Mouse (Mus musculus) layer of hippocampus, postnatal 14 days (tissue): ENCODE data around the gene Acsm5. TPM values are rescaled to one million over a fixed set of nuclear protein-coding genes. Genes with fewer than 3 reads are reported as not detected.
"Not testable (repeated sequence)": the region's sequence is repeated elsewhere in the genome, so short reads cannot be mapped to it uniquely, and the experiment has no call there.

Experiments used
- DNase-seq, 2 experiments: peaks; one replicate each; pipeline ENCODE4 v3.0.0; 2021 to 2022; ENCODE audit warnings: low spot score in 2 of 2, mixed read lengths in 1 of 2
- total RNA-seq, 2 experiments: library from RNA; stranded (reverse); gene quantifications; 2 replicates each; pipeline ENCODE4 v1.2.3; 2021

Gene Acsm5
- total RNA-seq, 2 experiments from 2014 or later: 0.12 to 0.36 TPM

- no peak for DNase-seq
Measured at GRCm38 (mm10) chr7:119542445-119542844, 23.2 kb downstream of the Acsm5 start.

- DNase-seq: no peak
Measured at GRCm38 (mm10) chr7:119545572-119545971, 26.3 kb downstream of the Acsm5 start.

GRCm38 (mm10) chr7:119550471-119551222, 31.4 kb downstream of the Acsm5 start:
- no peak for DNase-seq

- no peak for DNase-seq
Measured at GRCm38 (mm10) chr7:119554040-119554439, 34.8 kb downstream of the Acsm5 start, which contains the start of gene Acsm2. Gene Acsm2, plus strand, starts transcription at chr7:119554340.

- DNase-seq: no peak
Measured at GRCm38 (mm10) chr7:119559789-119560451, 40.7 kb downstream of the Acsm5 start.

GRCm38 (mm10) chr7:119560452-119560835, 41.2 kb downstream of the Acsm5 start:
- DNase-seq: no peak

GRCm38 (mm10) chr7:119561441-119561840, 42.2 kb downstream of the Acsm5 start:
- no peak for DNase-seq

GRCm38 (mm10) chr7:119562476-119562875, 43.2 kb downstream of the Acsm5 start:
- DNase-seq: not testable (repeated sequence)

- DNase-seq: no peak
Measured at GRCm38 (mm10) chr7:119594530-119595107, 75.4 kb downstream of the Acsm5 start.

Other genes starting within 250 kb of the Acsm5 start
- gene Gp2, start 60.2 kb upstream of the Acsm5 start, total RNA-seq: under 1 TPM; 0.21 to 0.24 TPM
- not detected for gene Umod, start 40.2 kb upstream of the Acsm5 start, total RNA-seq
- gene Pdilt, start 4.0 kb downstream of the Acsm5 start, total RNA-seq: not detected
- gene Acsm2, start 34.9 kb downstream of the Acsm5 start, total RNA-seq: not detected
- not detected for gene Acsm1, start 87.6 kb downstream of the Acsm5 start, total RNA-seq
- not detected for gene Acsm4, start 170.6 kb downstream of the Acsm5 start, total RNA-seq
- gene Thumpd1, start 201.3 kb downstream of the Acsm5 start, total RNA-seq: 10 to 100 TPM; 38.3 to 38.8 TPM
- not detected for gene Acsm3, start 241.5 kb downstream of the Acsm5 start, total RNA-seq